Comparison of ENCODE assay signal across 27 mouse cellular contexts in genomic region chr10:10700903-10701302, GRCm38 (mm10). TPM values are rescaled to one million over a fixed set of nuclear protein-coding genes. Genes with fewer than 3 reads are reported as not detected.
"Had no signal": no experiment of that assay in that cellular context is flagged by ENCODE, and none has a peak within 500 bp of the region (broad histone marks: within the 10 kb centered on the region; RNA-seq: fewer than 3 reads in every experiment).

No protein-coding gene starts in this region.

- ATAC-seq: liver, postnatal 0 days; lung, postnatal 0 days; midbrain, embryonic 15.5 days had no signal

- DNase-seq: liver, postnatal 0 days; lung, adult 2 months; lung, postnatal 14 days; lung, postnatal 36 days; right cerebral cortex, postnatal 25 days; right cerebral cortex, postnatal 4 days; spleen, adult 18-20 months; thymus, adult 18-20 months; thymus, postnatal 14 days; thymus, postnatal 36 days had no signal

- H3K9ac ChIP-seq: liver, postnatal 0 days; lung, embryonic 15.5 days; midbrain, embryonic 12.5 days; midbrain, embryonic 15.5 days; neural tube, embryonic 12.5 days had no signal

- H3K9me3 ChIP-seq: lung, embryonic 15.5 days; midbrain, embryonic 10.5 days; midbrain, embryonic 12.5 days; midbrain, embryonic 15.5 days; neural tube, embryonic 12.5 days had no signal

- H3K27ac ChIP-seq: lung, embryonic 15.5 days; macrophage; midbrain, embryonic 10.5 days; midbrain, embryonic 12.5 days; midbrain, embryonic 15.5 days; neural tube, embryonic 12.5 days had no signal

- H3K36me3 ChIP-seq: lung, embryonic 15.5 days; midbrain, embryonic 10.5 days; midbrain, embryonic 12.5 days; midbrain, embryonic 15.5 days; neural tube, embryonic 12.5 days had no signal

- H3K4me2 ChIP-seq: lung, embryonic 15.5 days; midbrain, embryonic 12.5 days; midbrain, embryonic 15.5 days; neural tube, embryonic 12.5 days had no signal

- H3K27me3 ChIP-seq: lung, embryonic 15.5 days; midbrain, embryonic 12.5 days; midbrain, embryonic 15.5 days; neural tube, embryonic 12.5 days had no signal

- H3K4me1 ChIP-seq: lung, embryonic 15.5 days; midbrain, embryonic 10.5 days; midbrain, embryonic 12.5 days; midbrain, embryonic 15.5 days; neural tube, embryonic 12.5 days had no signal

- H3K4me3 ChIP-seq: lung, embryonic 15.5 days; midbrain, embryonic 10.5 days; midbrain, embryonic 12.5 days; midbrain, embryonic 15.5 days; neural tube, embryonic 12.5 days had no signal

RNA-seq across cellular contexts. Expression of gene Gm10944, which starts 19.8 kb away (rescaled TPM):
- total RNA-seq: megakaryocyte, adult 5-6 weeks; megakaryocyte-erythroid progenitor cell, adult 5-6 weeks; midbrain, postnatal 0 days; monocyte, adult 5-6 weeks; neutrophil, adult 5-6 weeks had no signal
- polyA plus RNA-seq: liver, postnatal 0 days; lung, adult 2 months; lung, embryonic 15.5 days; lung, postnatal 0 days; macrophage; midbrain, embryonic 10.5 days; midbrain, embryonic 12.5 days; midbrain, embryonic 15.5 days; midbrain, postnatal 0 days; neural tube, embryonic 12.5 days; neural tube, embryonic 14.5 days; small intestine, adult 2 months; stomach, embryonic 14.5 days; stomach, embryonic 16.5 days; thymus, postnatal 0 days had no signal
